Mouse (Mus musculus) forebrain, embryonic 16.5 days (tissue): Measurements from ENCODE around the gene Etl4. TPM values are rescaled to one million over a fixed set of nuclear protein-coding genes. Genes with fewer than 3 reads are reported as not detected.
A peak's percentile ranks its signal among the peaks of the same experiment; 100 is the strongest.

Source experiments
- ATAC-seq: fragments of 200-750 bp; cut with Nextera tagmentation; 2 replicates; pipeline ENCODE4 v1.8.0; 2017; ENCODE audit warnings: mild to moderate bottlenecking, moderate library complexity
- H3K27ac ChIP-seq: fragments of 300-500 bp; sonication (generic); 2 replicates; pipeline ENCODE4 v1.5.1; 2014; ENCODE audit warnings: low read length, control low read depth
- H3K27me3 ChIP-seq: fragments of 300-500 bp; sonication (generic); replicated peaks from 2 replicates; pipeline ENCODE4 v1.6.1; 2014; ENCODE audit warnings: low read length; ENCODE audit not compliant: control insufficient read depth, insufficient read depth
- H3K36me3 ChIP-seq: fragments of 300-500 bp; sonication (generic); 2 replicates; pipeline ENCODE4 v1.6.1; 2014; ENCODE audit not compliant: control insufficient read depth, insufficient read depth
- H3K4me1 ChIP-seq: fragments of 300-500 bp; sonication (generic); replicated peaks from 2 replicates; pipeline ENCODE4 v1.6.1; 2014; ENCODE audit warnings: low read length; ENCODE audit not compliant: control insufficient read depth, insufficient read depth
- H3K4me2 ChIP-seq: fragments of 300-500 bp; sonication (generic); 2 replicates; pipeline ENCODE4 v1.6.1; 2014; ENCODE audit warnings: mild to moderate bottlenecking, low read length, control low read depth
- H3K4me3 ChIP-seq: fragments of 300-500 bp; sonication (generic); replicated peaks from 2 replicates; pipeline ENCODE4 v1.5.1; 2014; ENCODE audit warnings: mild to moderate bottlenecking, low read length, control low read depth
- H3K9ac ChIP-seq: fragments of 300-500 bp; sonication (generic); replicated peaks from 2 replicates; pipeline ENCODE4 v1.6.1; 2014; ENCODE audit warnings: low read depth, low read length, control low read depth
- H3K9me3 ChIP-seq: fragments of 300-500 bp; sonication (generic); 2 replicates; pipeline ENCODE4 v1.6.1; 2016; ENCODE audit warnings: low read length; ENCODE audit not compliant: control insufficient read depth
- WGBS: fragments of 180-500 bp; shearing (Covaris S2); extraction: QIAGEN DNeasy Blood & Tissue Kit; methylation state at CpG from one replicate; pipeline ENCODE4 v1.1.7; 2014; 5-methylcytosine and 5-hydroxymethylcytosine counted together
- polyA plus RNA-seq: library from polyadenylated mRNA; unstranded; fragments of >200 nt; fragmentation: Nextera tagmentation; extraction: Ambion mirVana; gene quantifications from 2 replicates; pipeline ENCODE4 v1.2.1, GENCODE M21; 2015

The Etl4 gene
- polyA plus RNA-seq, 1 experiment from 2014 or later: 16.5 TPM

- no peaks in the 10 kb centered on the region for H3K36me3 ChIP-seq
- H3K9me3 ChIP-seq: no peaks in the 10 kb centered on the region
- no peak overlapping the region for H3K4me2 ChIP-seq
- H3K27ac ChIP-seq: no peak overlapping the region
- no peaks in the 10 kb centered on the region for H3K27me3 ChIP-seq
- no peaks in the 10 kb centered on the region for H3K4me1 ChIP-seq
- ATAC-seq: no peak
- H3K9ac ChIP-seq: no peak overlapping the region
- H3K4me3 ChIP-seq: no peak overlapping the region
- WGBS: 24% methylated on average over 2 of the region's 2 CpGs
These were observed 366.5 kb downstream of the Etl4 start for GRCm38 (mm10) chr2:20276124-20276523.

- Histone ChIP-seq H3K27me3 (no peaks in the 10 kb centered on the region), H3K4me1 (no peaks in the 10 kb centered on the region), H3K27ac (no peak overlapping the region), H3K36me3 (no peaks in the 10 kb centered on the region), H3K9me3 (no peaks in the 10 kb centered on the region), H3K9ac (no peak overlapping the region), H3K4me3 (no peak overlapping the region), H3K4me2 (no peak overlapping the region)
- WGBS: 72% methylated on average over 2 of the region's 2 CpGs
- no peak for ATAC-seq
These were observed 372.3 kb downstream of the Etl4 start for GRCm38 (mm10) chr2:20281903-20282302.

- Histone ChIP-seq H3K27ac (no peak overlapping the region), H3K9ac (no peak overlapping the region), H3K4me1 (no peaks in the 10 kb centered on the region), H3K4me3 (no peak overlapping the region), H3K9me3 (no peaks in the 10 kb centered on the region), H3K36me3 (no peaks in the 10 kb centered on the region), H3K27me3 (no peaks in the 10 kb centered on the region), H3K4me2 (no peak overlapping the region)
- no peak for ATAC-seq
- WGBS: 67% methylated on average over 2 of the region's 2 CpGs
These were observed 374.8 kb downstream of the Etl4 start for GRCm38 (mm10) chr2:20284425-20284824.

- no peaks in the 10 kb centered on the region for H3K4me1 ChIP-seq
- no peaks in the 10 kb centered on the region for H3K27me3 ChIP-seq
- WGBS: 66% methylated on average over 4 of the region's 4 CpGs
- no peak overlapping the region for H3K9ac ChIP-seq
- H3K4me3 ChIP-seq: no peak overlapping the region
- H3K9me3 ChIP-seq: no peaks in the 10 kb centered on the region
- no peaks in the 10 kb centered on the region for H3K36me3 ChIP-seq
- no peak for ATAC-seq
- no peak overlapping the region for H3K27ac ChIP-seq
- no peak overlapping the region for H3K4me2 ChIP-seq
These were observed 381.6 kb downstream of the Etl4 start for GRCm38 (mm10) chr2:20290982-20291740.

GRCm38 (mm10) chr2:20291741-20292110, 382.1 kb downstream of the Etl4 start:
- Histone ChIP-seq H3K27me3 (no peaks in the 10 kb centered on the region), H3K4me1 (no peaks in the 10 kb centered on the region), H3K36me3 (no peaks in the 10 kb centered on the region), H3K4me3 (no peak overlapping the region), H3K4me2 (no peak overlapping the region), H3K27ac (no peak overlapping the region), H3K9me3 (no peaks in the 10 kb centered on the region), H3K9ac (no peak overlapping the region)
- 52% methylated on average over 2 of the region's 2 CpGs for WGBS
- ATAC-seq: no peak

GRCm38 (mm10) chr2:20293336-20293735, 383.8 kb downstream of the Etl4 start:
- Histone ChIP-seq H3K36me3 (no peaks in the 10 kb centered on the region), H3K9ac (no peak overlapping the region), H3K4me3 (no peak overlapping the region), H3K27me3 (no peaks in the 10 kb centered on the region), H3K9me3 (no peaks in the 10 kb centered on the region), H3K27ac (no peak overlapping the region), H3K4me2 (no peak overlapping the region), H3K4me1 (no peaks in the 10 kb centered on the region)
- ATAC-seq: 0 out of 2 replicates have a peak, but pooled peaks have one; percentile 38
- WGBS: 68% methylated on average over 8 of the region's 8 CpGs

GRCm38 (mm10) chr2:20294596-20294995, 385.0 kb downstream of the Etl4 start:
- Histone ChIP-seq H3K9ac (no peak overlapping the region), H3K4me1 (no peaks in the 10 kb centered on the region), H3K4me2 (no peak overlapping the region), H3K27me3 (no peaks in the 10 kb centered on the region), H3K4me3 (no peak overlapping the region), H3K9me3 (no peaks in the 10 kb centered on the region), H3K36me3 (no peaks in the 10 kb centered on the region), H3K27ac (no peak overlapping the region)
- WGBS: 18% methylated on average over 4 of the region's 4 CpGs
- ATAC-seq: no peak

GRCm38 (mm10) chr2:20302517-20302916, 392.9 kb downstream of the Etl4 start:
- H3K27ac ChIP-seq: no peak overlapping the region
- H3K4me1 ChIP-seq: no peaks in the 10 kb centered on the region
- no peak overlapping the region for H3K4me3 ChIP-seq
- no peaks in the 10 kb centered on the region for H3K9me3 ChIP-seq
- ATAC-seq: no peak
- H3K9ac ChIP-seq: no peak overlapping the region
- H3K4me2 ChIP-seq: no peak overlapping the region
- no peaks in the 10 kb centered on the region for H3K36me3 ChIP-seq
- WGBS: 92% methylated on average over 3 of the region's 3 CpGs
- no peaks in the 10 kb centered on the region for H3K27me3 ChIP-seq

- no peaks in the 10 kb centered on the region for H3K4me1 ChIP-seq
- H3K9ac ChIP-seq: no peak overlapping the region
- H3K27me3 ChIP-seq: no peaks in the 10 kb centered on the region
- H3K9me3 ChIP-seq: no peaks in the 10 kb centered on the region
- no peaks in the 10 kb centered on the region for H3K36me3 ChIP-seq
- H3K4me2 ChIP-seq: no peak overlapping the region
- no peak for ATAC-seq
- WGBS: 51% methylated on average over 1 of the region's 1 CpGs
- no peak overlapping the region for H3K27ac ChIP-seq
- no peak overlapping the region for H3K4me3 ChIP-seq
These were observed 415.4 kb downstream of the Etl4 start for GRCm38 (mm10) chr2:20324954-20325353.

- WGBS: 79% methylated on average over 6 of the region's 6 CpGs
- no peak for ATAC-seq
- H3K4me2 ChIP-seq: no peak overlapping the region
These were observed 426.6 kb downstream of the Etl4 start for GRCm38 (mm10) chr2:20336176-20336575.

More at GRCm38 (mm10) chr2:20336176-20336575, 426.6 kb downstream of the Etl4 start:
- Histone ChIP-seq H3K4me1 (peaks cover 8% of the 10 kb centered on the region), H3K9ac (no peak overlapping the region), H3K4me3 (no peak overlapping the region), H3K36me3 (no peaks in the 10 kb centered on the region), H3K9me3 (no peaks in the 10 kb centered on the region), H3K27me3 (no peaks in the 10 kb centered on the region), H3K27ac (no peak overlapping the region)
